Mouse (Mus musculus) stomach, embryonic 15.5 days (tissue): ENCODE measurements around the gene Kcnk12. TPM values are rescaled to one million over a fixed set of nuclear protein-coding genes. Genes with fewer than 3 reads are reported as not detected.

Experiments
- polyA plus RNA-seq: library from polyadenylated mRNA; unstranded; fragments of >200 nt; fragmentation: Nextera tagmentation; extraction: Ambion mirVana; gene quantifications from 2 replicates; pipeline ENCODE4 v1.2.1, GENCODE M21; 2015

Kcnk12 gene
- polyA plus RNA-seq, 1 experiment from 2014 or later, result 0.17 TPM

Other genes starting within 250 kb of the Kcnk12 start
- gene Epcam, start 162.0 kb downstream of the Kcnk12 start, polyA plus RNA-seq, result 495 and 535 TPM in 2 replicates
- 64.0 and 71.4 TPM in 2 replicates for gene Msh2, start 125.7 kb downstream of the Kcnk12 start, polyA plus RNA-seq
- gene Rpl36-ps4, start 123.0 kb upstream of the Kcnk12 start, polyA plus RNA-seq, result not detected in 2 replicates
- gene Msh6, start 177.1 kb upstream of the Kcnk12 start, polyA plus RNA-seq, result 42.5 and 48.1 TPM in 2 replicates